Mouse (Mus musculus) lung, embryonic 14.5 days (tissue): ENCODE measurements at regions not wholly inside any gene's neighbourhood (a gene's known extent, or its start where the extent isn't known, plus 50 kb on each side); places are given as distances from the start of the nearest gene placed in this dataset.

Source experiments
- ATAC-seq: fragments of 200-750 bp; cut with Nextera tagmentation; 2 replicates; pipeline ENCODE4 v1.8.0; 2017; ENCODE audit warnings: mild to moderate bottlenecking, moderate TSS enrichment, moderate library complexity; ENCODE audit not compliant: insufficient read depth
- DNase-seq: peaks from one replicate; pipeline ENCODE4 v3.0.0-alpha.2; 2015
- H3K27ac ChIP-seq: fragments of 300-500 bp; sonication (generic); 2 replicates; pipeline ENCODE4 v1.5.1; 2014; ENCODE audit warnings: low read depth, mild to moderate bottlenecking, moderate library complexity
- H3K27me3 ChIP-seq: fragments of 300-500 bp; sonication (generic); 2 replicates; pipeline ENCODE4 v1.6.1; 2014; ENCODE audit warnings: low read length, control low read depth; ENCODE audit not compliant: insufficient read depth
- H3K36me3 ChIP-seq: fragments of 300-500 bp; sonication (generic); 2 replicates; pipeline ENCODE4 v1.6.1; 2014; ENCODE audit warnings: control low read depth; ENCODE audit not compliant: insufficient read depth
- H3K4me1 ChIP-seq: fragments of 300-500 bp; sonication (generic); 2 replicates; pipeline ENCODE4 v1.6.1; 2014; ENCODE audit warnings: antibody characterized with exemption, control low read depth; ENCODE audit not compliant: insufficient read depth
- H3K4me2 ChIP-seq: fragments of 300-500 bp; sonication (generic); 2 replicates; pipeline ENCODE4 v1.6.1; 2014; ENCODE audit warnings: mild to moderate bottlenecking
- H3K4me3 ChIP-seq: fragments of 300-500 bp; sonication (generic); 2 replicates; pipeline ENCODE4 v1.5.1; 2014; ENCODE audit warnings: low read depth, low read length
- H3K9ac ChIP-seq: fragments of 300-500 bp; sonication (generic); 2 replicates; pipeline ENCODE4 v1.6.1; 2014
- H3K9me3 ChIP-seq: fragments of 300-500 bp; sonication (generic); 2 replicates; pipeline ENCODE4 v1.6.1; 2016; ENCODE audit warnings: low read depth, low read length, control low read depth
- CTCF ChIP-seq: IDR thresholded peaks from 2 replicates; pipeline ENCODE4 v1.5.1; 2016; ENCODE audit warnings: antibody characterized with exemption, low read depth
- WGBS: fragments of 180-500 bp; shearing (Covaris S2); extraction: QIAGEN DNeasy Blood & Tissue Kit; methylation state at CpG from one replicate; pipeline ENCODE4 v1.1.7; 2014; 5-methylcytosine and 5-hydroxymethylcytosine counted together

- H3K4me2 ChIP-seq: no peak overlapping the region
- TF ChIP-seq CTCF: no peak
- no peak for DNase-seq
- no peaks in the 10 kb centered on the region for H3K4me1 ChIP-seq
- H3K27ac ChIP-seq: no peak overlapping the region
- no peaks in the 10 kb centered on the region for H3K27me3 ChIP-seq
- no peak for ATAC-seq
- WGBS: 76% methylated on average over 2 of the region's 2 CpGs
- H3K9ac ChIP-seq: no peak overlapping the region
- no peaks in the 10 kb centered on the region for H3K9me3 ChIP-seq
- no peak overlapping the region for H3K4me3 ChIP-seq
- H3K36me3 ChIP-seq: no peaks in the 10 kb centered on the region
Measured at GRCm38 (mm10) chr12:70640186-70640585, 185.1 kb upstream of the Frmd6 start.

GRCm38 (mm10) chr12:70644910-70645309, 180.4 kb upstream of the Frmd6 start:
- DNase-seq: no peak
- no peak for TF ChIP-seq CTCF
- WGBS: 66% methylated on average over 2 of the region's 2 CpGs

GRCm38 (mm10) chr12:70645407-70645806, 179.9 kb upstream of the Frmd6 start:
- ATAC-seq (no peak), DNase-seq (no peak)
- Histone ChIP-seq H3K27me3 (no peaks in the 10 kb centered on the region), H3K9ac (no peak overlapping the region), H3K36me3 (no peaks in the 10 kb centered on the region), H3K27ac (no peak overlapping the region), H3K4me2 (no peak overlapping the region), H3K9me3 (no peaks in the 10 kb centered on the region), H3K4me3 (no peak overlapping the region), H3K4me1 (peaks cover 9% of the 10 kb centered on the region; the same call in 1 of the 2 replicates)
- TF ChIP-seq CTCF: no peak
- WGBS: 80% methylated on average over 3 of the region's 3 CpGs

More at GRCm38 (mm10) chr12:70644910-70645309, 180.4 kb upstream of the Frmd6 start:
- Histone ChIP-seq H3K9me3 (no peaks in the 10 kb centered on the region), H3K4me1 (peaks cover 9% of the 10 kb centered on the region; the same call in 1 of the 2 replicates), H3K4me2 (no peak overlapping the region), H3K27ac (no peak overlapping the region), H3K27me3 (no peaks in the 10 kb centered on the region), H3K9ac (no peak overlapping the region), H3K4me3 (no peak overlapping the region), H3K36me3 (no peaks in the 10 kb centered on the region)
- ATAC-seq: no peak

- Histone ChIP-seq H3K4me3 (no peak overlapping the region), H3K27me3 (no peaks in the 10 kb centered on the region), H3K36me3 (no peaks in the 10 kb centered on the region), H3K9ac (no peak overlapping the region), H3K27ac (no peak overlapping the region; the same call in 1 of the 2 replicates), H3K9me3 (no peaks in the 10 kb centered on the region), H3K4me1 (peaks cover 9% of the 10 kb centered on the region; the same call in 1 of the 2 replicates), H3K4me2 (no peak overlapping the region)
- no peak for TF ChIP-seq CTCF
- 45% methylated on average over 6 of the region's 6 CpGs for WGBS
- no peak for DNase-seq
- ATAC-seq: no peak
Measured at GRCm38 (mm10) chr12:70647516-70647915, 177.8 kb upstream of the Frmd6 start.

GRCm38 (mm10) chr12:70648179-70648811, 177.0 kb upstream of the Frmd6 start:
- WGBS: 57% methylated on average over 6 of the region's 6 CpGs
- Histone ChIP-seq H3K27ac (no peak overlapping the region; the same call in 1 of the 2 replicates), H3K9ac (no peak overlapping the region), H3K4me3 (no peak overlapping the region), H3K9me3 (no peaks in the 10 kb centered on the region), H3K4me2 (no peak overlapping the region), H3K27me3 (no peaks in the 10 kb centered on the region), H3K36me3 (no peaks in the 10 kb centered on the region), H3K4me1 (peaks cover 9% of the 10 kb centered on the region; the same call in 1 of the 2 replicates)
- DNase-seq (peak; percentile 25), ATAC-seq (no peak)
- TF ChIP-seq CTCF: no peak

GRCm38 (mm10) chr12:70648812-70649188, 176.5 kb upstream of the Frmd6 start:
- H3K27ac ChIP-seq: no peak overlapping the region; the same call in 1 of the 2 replicates
- 51% methylated on average over 1 of the region's 1 CpGs for WGBS
- peaks cover 9% of the 10 kb centered on the region; the same call in 1 of the 2 replicates for H3K4me1 ChIP-seq
- TF ChIP-seq CTCF: no peak
- H3K4me3 ChIP-seq: no peak overlapping the region
- no peaks in the 10 kb centered on the region for H3K27me3 ChIP-seq
- H3K9me3 ChIP-seq: no peaks in the 10 kb centered on the region
- no peaks in the 10 kb centered on the region for H3K36me3 ChIP-seq
- DNase-seq (peak; percentile 23), ATAC-seq (no peak)
- no peak overlapping the region for H3K9ac ChIP-seq
- H3K4me2 ChIP-seq: no peak overlapping the region

GRCm38 (mm10) chr12:70649691-70650090, 175.6 kb upstream of the Frmd6 start:
- no peak overlapping the region; the same call in 1 of the 2 replicates for H3K27ac ChIP-seq
- WGBS: 48% methylated on average over 2 of the region's 2 CpGs
- no peak for ATAC-seq
- peaks cover 14% of the 10 kb centered on the region; the same call in 1 of the 2 replicates for H3K4me1 ChIP-seq
- H3K36me3 ChIP-seq: no peaks in the 10 kb centered on the region
- no peak overlapping the region for H3K4me3 ChIP-seq
- H3K4me2 ChIP-seq: no peak overlapping the region
- no peak for DNase-seq
- no peaks in the 10 kb centered on the region for H3K9me3 ChIP-seq
- TF ChIP-seq CTCF: no peak
- no peaks in the 10 kb centered on the region for H3K27me3 ChIP-seq
- no peak overlapping the region for H3K9ac ChIP-seq
